Mouse (Mus musculus): ENCODE measurements around the gene Mycl.
A peak's percentile ranks its signal among the peaks of the same experiment; 100 is the strongest.

Gene Mycl

GRCm38 (mm10) chr4:122995404-122996220 is at the start of gene Mycl:
Mycl (plus strand) TSS chr4:122995652.
- peak; percentile 51 for DNase-seq (ENCODE audit: low read depth)

DNA sequence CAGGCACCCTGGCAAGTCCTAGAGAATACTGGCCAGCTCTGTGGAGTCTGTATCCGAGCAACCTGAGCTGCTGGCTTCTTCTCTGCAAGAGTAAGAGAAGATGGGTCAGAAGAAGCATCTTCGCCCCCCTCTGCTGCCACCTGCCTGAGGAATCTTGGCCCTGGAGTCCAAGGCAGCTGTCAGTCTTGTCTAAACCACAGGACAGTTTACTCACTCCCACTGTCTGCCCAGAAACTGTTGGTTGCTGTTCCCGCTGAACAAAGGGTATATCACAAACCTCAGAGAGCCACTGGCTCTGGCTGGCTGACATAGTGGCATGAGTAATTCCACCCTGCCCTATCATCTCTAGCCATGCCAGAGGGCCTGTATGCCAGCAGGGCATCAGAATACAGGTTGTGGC is 48.2 kb upstream of the Mycl start:
- DNase-seq (ENCODE audit: low read depth), result no peak

GRCm38 (mm10) chr4:122949096-122949495 is 46.4 kb upstream of the Mycl start:
- DNase-seq (ENCODE audit: low read depth), result no peak

DNA sequence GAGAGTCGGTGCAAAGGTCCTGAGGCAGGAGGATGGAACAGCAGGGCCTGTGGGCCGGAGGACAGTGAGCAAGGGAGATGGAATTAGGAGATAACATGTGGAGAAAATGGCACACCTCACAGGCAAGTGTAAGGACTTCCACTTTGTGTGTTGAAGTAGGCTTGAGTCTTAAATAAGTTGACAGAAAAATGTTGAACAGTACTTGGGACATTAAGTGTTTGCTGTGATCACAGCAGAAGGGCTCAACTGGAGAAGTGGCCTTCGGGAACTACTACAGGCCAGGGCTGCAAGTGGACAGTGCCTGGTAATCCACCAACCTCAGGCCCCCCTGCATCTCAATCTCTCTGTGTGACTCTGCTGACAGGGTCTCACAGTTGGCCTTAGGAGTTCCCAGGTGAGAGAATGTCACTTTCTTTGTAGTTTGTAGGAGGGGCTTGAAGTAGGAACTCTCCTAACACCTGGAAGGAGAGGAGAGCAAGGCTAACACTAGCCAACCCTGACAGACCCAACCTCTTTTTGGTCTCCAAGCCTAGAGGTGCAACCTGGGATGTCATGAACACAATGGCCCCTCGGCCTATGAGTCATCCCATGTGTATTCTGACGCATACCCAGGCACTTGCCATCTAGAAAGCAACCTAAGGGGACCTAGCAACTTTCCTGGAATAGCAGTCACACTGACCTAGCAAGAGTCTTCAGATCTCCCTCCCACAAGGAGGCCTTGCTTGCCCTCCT is 40.6 kb upstream of the Mycl start:
- DNase-seq (ENCODE audit: low read depth), result no peak

DNA sequence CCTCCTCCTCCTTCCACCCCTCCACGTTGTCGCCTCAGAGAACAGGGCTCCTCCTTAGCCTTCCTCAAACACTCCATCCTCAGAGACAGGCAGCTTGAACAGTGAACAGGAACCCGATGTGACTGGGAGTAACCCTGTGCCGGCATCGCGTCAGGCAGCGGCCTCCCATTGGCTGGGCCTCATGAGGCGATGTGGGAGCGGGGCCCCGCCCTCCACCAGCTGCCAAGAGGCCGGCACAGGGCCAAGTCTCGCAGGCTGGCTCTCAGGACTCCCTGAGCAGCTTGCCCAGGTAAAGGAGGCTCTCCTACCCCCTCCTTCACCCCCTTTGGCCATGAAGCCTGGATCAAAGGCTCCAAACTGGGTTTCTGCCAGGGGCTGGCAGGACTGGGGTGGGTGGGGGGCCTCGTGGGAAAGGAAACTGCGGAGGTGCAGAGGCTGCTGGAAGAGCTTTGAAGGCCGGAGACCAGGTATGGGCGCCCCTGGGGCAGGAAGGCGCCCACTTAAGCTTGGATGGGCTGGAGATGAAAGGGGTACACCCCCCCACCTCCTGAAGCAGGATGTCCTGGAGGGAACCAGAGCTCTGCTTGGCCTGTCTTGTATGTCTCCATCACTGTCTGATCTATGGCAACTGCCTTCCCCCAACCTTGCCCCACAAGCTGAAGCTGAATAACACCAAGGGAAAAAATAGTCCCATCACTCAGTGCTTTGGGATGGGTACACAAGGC is 39.9 kb upstream of the Mycl start:
- DNase-seq (ENCODE audit: low read depth), result peak; percentile 74

DNA sequence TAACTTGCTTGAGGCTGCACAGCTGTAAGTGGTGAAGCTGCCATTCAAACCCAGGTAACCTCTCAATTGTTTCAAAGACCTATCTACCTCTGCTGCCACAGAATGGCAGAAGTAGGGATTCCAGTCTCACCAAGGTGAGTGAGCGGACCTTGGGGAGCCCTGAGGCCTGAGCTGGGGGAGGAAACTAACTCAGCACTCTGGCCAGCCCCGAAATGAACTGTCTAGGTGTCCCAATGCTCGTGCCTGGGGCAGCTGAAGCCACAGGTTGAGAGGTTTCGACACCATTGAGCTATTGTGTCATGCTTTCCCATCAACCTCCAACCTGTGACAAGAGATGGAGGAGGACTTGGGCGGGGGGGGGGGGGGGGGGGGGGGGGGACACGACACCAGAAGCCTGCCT is 39.2 kb upstream of the Mycl start:
- no peak for DNase-seq (ENCODE audit: low read depth)

- no peak for DNase-seq (ENCODE audit: low read depth)
These were observed 36.9 kb upstream of the Mycl start for GRCm38 (mm10) chr4:122958491-122959031.

- DNase-seq (ENCODE audit: low read depth), result no peak
These were observed 35.6 kb upstream of the Mycl start for GRCm38 (mm10) chr4:122959816-122960215.

- DNase-seq (ENCODE audit: low read depth), result no peak
These were observed 34.9 kb upstream of the Mycl start for GRCm38 (mm10) chr4:122960321-122961099.

GRCm38 (mm10) chr4:122961100-122961567 is 34.3 kb upstream of the Mycl start, which contains the start of gene Mfsd2a:
Mfsd2a (minus strand) TSS chr4:122961188.
- no peak for DNase-seq (ENCODE audit: low read depth)

GRCm38 (mm10) chr4:122961589-122961988 is 33.9 kb upstream of the Mycl start:
- no peak for DNase-seq (ENCODE audit: low read depth)

DNA sequence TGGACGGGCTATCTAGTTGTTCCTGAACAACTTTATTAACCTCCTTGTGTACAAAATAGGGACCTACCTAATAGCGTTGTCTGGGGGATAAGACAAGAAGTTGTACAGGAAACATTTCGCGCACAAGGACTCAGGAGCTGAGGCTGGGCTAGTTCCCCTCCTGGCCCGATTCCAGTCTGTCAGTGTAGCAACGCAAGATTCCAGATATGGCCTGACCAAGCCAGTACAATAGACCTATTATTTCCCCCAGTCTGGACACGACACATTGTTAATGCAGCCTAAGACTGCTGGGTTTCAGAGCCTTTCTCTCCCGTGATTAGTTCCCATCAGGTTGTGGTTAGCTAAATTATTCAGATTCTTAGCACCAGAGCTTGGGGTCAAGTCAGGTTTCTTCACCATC is 32.7 kb upstream of the Mycl start:
- DNase-seq (ENCODE audit: low read depth), result no peak

- no peak for DNase-seq (ENCODE audit: low read depth)
These were observed 27.3 kb upstream of the Mycl start for GRCm38 (mm10) chr4:122968106-122968505.

GRCm38 (mm10) chr4:122971191-122971590 is 24.3 kb upstream of the Mycl start:
- DNase-seq (ENCODE audit: low read depth), result no peak

- DNase-seq (ENCODE audit: low read depth), result no peak
These were observed 23.8 kb upstream of the Mycl start for GRCm38 (mm10) chr4:122971646-122972045.

DNA sequence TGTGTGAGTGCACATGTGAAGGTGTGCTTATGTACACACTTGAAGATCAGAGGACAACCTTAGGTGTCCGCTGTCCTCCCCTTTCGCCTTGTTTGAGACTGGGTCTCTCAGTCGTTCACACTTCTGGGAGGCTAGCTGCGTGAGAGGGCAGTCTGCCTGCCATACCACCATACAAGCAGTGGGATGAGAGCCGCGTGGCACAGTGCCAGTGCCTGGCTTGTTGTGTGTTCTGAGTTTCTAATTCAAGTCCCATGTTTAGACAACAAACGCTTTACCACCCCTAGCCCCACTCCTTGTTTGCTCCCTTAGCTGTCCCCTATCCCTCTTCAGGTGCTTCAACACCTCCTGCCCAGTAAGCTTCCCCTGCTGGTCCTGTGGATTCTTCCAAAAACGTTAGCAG is 23.4 kb upstream of the Mycl start:
- DNase-seq (ENCODE audit: low read depth), result no peak

GRCm38 (mm10) chr4:122974976-122975520 is 20.4 kb upstream of the Mycl start:
- DNase-seq (ENCODE audit: low read depth), result no peak

DNA sequence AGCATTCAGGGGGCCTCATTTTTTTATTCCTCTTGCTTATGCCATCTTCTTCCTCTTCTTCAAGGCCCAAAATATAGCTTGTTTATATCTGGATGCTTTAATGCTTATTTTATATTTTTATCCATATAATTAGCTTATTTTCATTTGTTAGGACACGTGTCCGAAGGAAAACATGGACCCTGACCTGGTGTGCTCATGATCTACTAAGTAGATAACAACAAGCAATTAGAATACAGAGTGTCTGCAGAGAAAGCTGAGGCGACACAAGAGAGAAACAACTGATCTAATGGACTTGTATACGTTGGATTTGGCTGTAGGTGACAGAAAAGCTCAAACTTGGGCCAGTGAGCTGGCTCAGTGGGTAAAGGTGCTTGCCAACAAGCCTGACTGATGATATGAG is 18.6 kb upstream of the Mycl start:
- DNase-seq (ENCODE audit: low read depth), result no peak

- no peak for DNase-seq (ENCODE audit: low read depth)
These were observed 16.6 kb upstream of the Mycl start for GRCm38 (mm10) chr4:122978850-122979249.

- no peak for DNase-seq (ENCODE audit: low read depth)
These were observed 15.6 kb upstream of the Mycl start for GRCm38 (mm10) chr4:122979826-122980225.

- no peak for DNase-seq (ENCODE audit: low read depth)
These were observed 14.8 kb upstream of the Mycl start for GRCm38 (mm10) chr4:122980684-122981083.
